Mouse (Mus musculus) ovary, postnatal 14 days (tissue): Measurements from ENCODE around the gene Olfr1259.
"Not testable (repeated sequence)": the region's sequence is repeated elsewhere in the genome, so short reads cannot be mapped to it uniquely, and the experiment has no call there.

ENCODE experiments used
- DNase-seq: peaks from one replicate; pipeline ENCODE4 v3.0.0; 2022; ENCODE audit warnings: low spot score

The Olfr1259 gene

GRCm38 (mm10) chr2:89948564-89948963, at the start of gene Olfr1259:
Olfr1259 (minus strand) TSS chr2:89948664.
- no peak for DNase-seq

DNA sequence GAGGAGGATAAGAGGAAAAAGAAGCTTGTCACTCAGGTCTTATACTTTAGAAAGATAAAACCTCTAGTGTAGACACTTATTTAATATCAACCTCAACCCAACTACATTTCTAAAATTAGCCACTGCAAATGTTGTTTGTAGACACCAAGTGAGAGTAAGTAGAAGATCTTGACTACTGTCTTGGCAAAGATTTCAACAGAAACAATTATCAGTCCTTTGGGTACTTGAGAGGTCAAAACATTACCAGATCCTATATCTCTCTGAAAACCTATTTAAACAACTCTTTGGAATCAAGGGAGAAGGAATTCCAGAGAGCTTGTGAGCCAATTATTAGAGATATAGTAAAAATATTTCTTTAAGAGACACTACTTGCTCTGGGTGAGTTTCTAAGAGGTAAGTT, 42.5 kb upstream of the Olfr1259 start, which contains the start of gene Olfr1261:
TSS of gene Olfr1261 (plus strand) at position 301 of the 400 bp plus-strand sequence.
- DNase-seq: no peak

DNA sequence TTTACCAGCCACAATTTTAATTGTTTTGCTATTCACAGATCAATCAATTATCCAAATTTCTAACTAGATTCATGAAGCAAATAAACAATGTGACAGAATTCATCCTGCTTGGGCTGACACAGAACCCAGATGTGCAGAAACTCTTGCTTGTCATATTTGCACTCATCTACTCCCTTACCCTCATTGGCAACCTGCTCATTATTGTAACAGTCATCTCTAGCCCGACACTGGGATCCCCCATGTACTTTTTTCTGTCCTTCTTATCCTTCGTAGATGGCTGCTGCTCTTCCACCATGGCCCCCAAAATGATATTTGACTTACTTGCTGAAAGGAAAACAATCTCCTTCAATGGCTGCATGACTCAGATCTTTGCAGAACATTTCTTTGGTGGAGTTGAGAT, 29.2 kb upstream of the Olfr1259 start:
- DNase-seq: no peak

GRCm38 (mm10) chr2:89974184-89974583, 25.7 kb upstream of the Olfr1259 start, which contains the start of gene Olfr1260:
Olfr1260 (plus strand) TSS chr2:89974340.
- DNase-seq: no peak

DNA sequence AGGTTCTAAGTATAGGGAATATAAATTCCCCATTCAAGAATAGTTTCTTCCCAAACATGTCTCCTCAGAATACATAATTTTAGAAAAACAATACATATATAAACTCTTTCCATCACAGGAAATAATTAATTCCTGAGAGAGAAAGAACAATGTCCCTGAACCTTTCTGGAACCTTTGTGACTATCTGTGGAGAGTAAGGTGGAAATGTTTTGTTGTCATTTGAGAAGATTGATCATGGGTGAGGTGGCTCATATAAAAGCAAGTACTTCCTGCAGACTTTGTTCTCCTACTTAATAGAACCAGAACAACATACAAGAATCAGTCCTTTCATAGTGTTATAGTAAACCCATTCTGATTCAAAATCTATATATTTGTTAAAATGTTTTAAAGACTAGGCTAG, 21.5 kb downstream of the Olfr1259 start, which contains the start of gene Olfr1258:
TSS of gene Olfr1258 (plus strand) at position 301 of the 400 bp plus-strand sequence.
- DNase-seq: no peak

DNA sequence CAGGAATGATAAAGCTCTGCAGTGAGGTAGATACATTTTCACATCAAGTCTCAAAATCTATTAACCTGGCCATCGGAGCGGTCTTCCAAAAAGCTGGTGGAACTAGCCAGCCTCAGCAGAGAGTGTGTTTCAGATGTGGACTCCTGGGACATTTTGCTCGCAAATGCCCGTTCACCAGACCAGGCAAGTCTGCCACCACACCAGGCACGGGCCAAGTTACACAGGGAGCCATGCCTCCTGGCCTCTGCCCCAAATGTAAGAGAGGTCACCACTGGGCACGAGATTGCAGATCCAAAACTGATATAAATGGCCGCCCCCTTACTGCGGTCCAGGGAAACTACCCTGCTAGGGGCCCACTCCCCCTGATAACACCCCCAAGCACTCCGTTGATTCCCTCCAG, 35.8 kb downstream of the Olfr1259 start:
- not testable (repeated sequence) for DNase-seq
